ENCODE assay signal across 14 mouse cellular contexts in the genomic region with DNA sequence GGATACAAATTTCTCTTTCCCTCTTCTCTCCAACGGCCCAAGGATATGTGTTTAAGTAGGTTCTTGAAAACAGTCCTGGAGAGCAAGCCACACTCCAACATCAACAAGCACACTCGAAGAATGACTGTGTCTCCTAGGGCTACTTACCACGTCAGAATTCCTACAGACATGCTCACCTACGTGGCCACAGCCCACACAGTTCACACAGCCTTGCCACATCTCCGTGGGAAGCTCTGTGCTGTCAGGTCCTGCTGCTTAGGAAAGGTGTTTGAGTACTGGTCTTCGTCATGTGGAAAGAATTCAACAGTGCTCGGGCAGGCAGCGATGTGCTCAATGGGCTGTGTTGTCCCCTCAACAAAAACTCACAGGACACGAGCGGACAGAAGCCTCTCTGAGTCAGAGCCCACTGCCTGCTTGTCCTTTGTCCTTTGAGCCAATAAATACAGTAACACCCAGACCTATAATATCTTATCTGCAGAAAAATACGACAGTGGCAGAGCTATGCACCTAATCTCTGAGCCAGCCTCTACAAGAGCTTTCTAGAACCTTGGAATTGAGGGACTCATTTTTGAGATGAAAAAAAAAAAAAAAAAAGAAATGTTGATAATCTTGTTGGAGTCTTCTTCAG. TPM values are rescaled to one million over a fixed set of nuclear protein-coding genes. Genes with fewer than 3 reads are reported as not detected.
DNase-seq lines count a peak whose midpoint lies in the region; ATAC-seq and TF ChIP-seq lines count a peak whose summit lies in the region.
"Had no signal": no experiment of that assay in that cellular context is flagged by ENCODE, and none has a peak within 500 bp of the region (broad histone marks: within the 10 kb centered on the region; RNA-seq: fewer than 3 reads in every experiment).

No protein-coding gene starts in this region.

- no peaks in the 10 kb centered on the region for H3K27me3 ChIP-seq in heart, embryonic 12.5 days (replicated peaks)
- H3K27me3 ChIP-seq in heart, adult 2 months (ENCODE audit: control insufficient read depth, insufficient read depth, low read length) = no peaks in the 10 kb centered on the region
- no peaks in the 10 kb centered on the region for H3K27me3 ChIP-seq in lung, embryonic 16.5 days (ENCODE audit: control insufficient read depth, insufficient read depth, low read depth, low read length)
- no peaks in the 10 kb centered on the region for H3K27me3 ChIP-seq in neural tube, embryonic 15.5 days (replicated peaks)
- H3K27me3 ChIP-seq: forebrain, embryonic 12.5 days; liver, embryonic 13.5 days had no signal

- H3K4me1 ChIP-seq in heart, embryonic 12.5 days (replicated peaks) = peaks cover 19% of the 10 kb centered on the region
- H3K4me1 ChIP-seq in heart, adult 2 months (ENCODE audit: control insufficient read depth, insufficient read depth, low read length) = peaks cover 5% of the 10 kb centered on the region
- peaks cover 12% of the 10 kb centered on the region for H3K4me1 ChIP-seq in lung, embryonic 16.5 days (replicated peaks; ENCODE audit: control insufficient read depth, insufficient read depth, low read length)
- H3K4me1 ChIP-seq in neural tube, embryonic 15.5 days = no peaks in the 10 kb centered on the region
- H3K4me1 ChIP-seq: forebrain, embryonic 12.5 days had no signal

- H3K36me3 ChIP-seq in heart, embryonic 12.5 days = no peaks in the 10 kb centered on the region
- H3K36me3 ChIP-seq in heart, adult 2 months (ENCODE audit: control insufficient read depth, insufficient read depth, low read length) = no peaks in the 10 kb centered on the region
- H3K36me3 ChIP-seq in lung, embryonic 16.5 days (ENCODE audit: control insufficient read depth, insufficient read depth, low read length) = no peaks in the 10 kb centered on the region
- no peaks in the 10 kb centered on the region for H3K36me3 ChIP-seq in neural tube, embryonic 15.5 days
- H3K36me3 ChIP-seq: forebrain, embryonic 12.5 days; liver, embryonic 13.5 days had no signal

- no peak overlapping the region for H3K4me3 ChIP-seq in heart, embryonic 12.5 days
- no peak overlapping the region for H3K4me3 ChIP-seq in heart, adult 2 months
- no peak overlapping the region for H3K4me3 ChIP-seq in lung, embryonic 16.5 days (ENCODE audit: low read length)
- H3K4me3 ChIP-seq in neural tube, embryonic 15.5 days (replicated peaks) = no peak overlapping the region
- H3K4me3 ChIP-seq: forebrain, embryonic 12.5 days; liver, embryonic 13.5 days had no signal

- ATAC-seq in heart, embryonic 12.5 days (ENCODE audit: insufficient number of reproducible peaks, low FRiP score) = no peak
- peak; percentile 74 for ATAC-seq in lung, embryonic 16.5 days (ENCODE audit: low read depth)
- no peak for ATAC-seq in neural tube, embryonic 15.5 days (ENCODE audit: low FRiP score)

- no peak for DNase-seq in heart, adult 2 months
- DNase-seq in 3134 (ENCODE audit: extremely low read depth, insufficient read length, low spot score) = peak; percentile 53
- DNase-seq in fat pad, adult 2 months (ENCODE audit: extremely low read depth, low read depth, low spot score) = peak; percentile 99
- DNase-seq in adrenal gland, postnatal 36 days = no peak
- DNase-seq in right cerebral cortex, postnatal 25 days = no peak
- DNase-seq: cerebellum, postnatal 10 days; kidney, adult 11 months; kidney, postnatal 4 days; liver, embryonic 13.5 days had no signal

- no peak for TF ChIP-seq CTCF in heart, adult 2 months (IDR thresholded peaks at IDR 0.05)

- no peaks in the 10 kb centered on the region for H3K79me2 ChIP-seq in heart, adult 2 months (replicated peaks; ENCODE audit: control insufficient read depth, insufficient read depth, low read length)

- TF ChIP-seq POLR2A in heart, adult 2 months (IDR thresholded peaks at IDR 0.05; ENCODE audit: insufficient read depth, low read depth, low read length) = no peak

- peak overlapping the region; percentile 35; the same call in 1 of the 2 replicates for H3K27ac ChIP-seq in heart, embryonic 12.5 days (ENCODE audit: poor library complexity, severe bottlenecking)
- H3K27ac ChIP-seq in heart, adult 2 months = no peak overlapping the region
- H3K27ac ChIP-seq in lung, embryonic 16.5 days (ENCODE audit: low read length) = no peak overlapping the region
- no peak overlapping the region for H3K27ac ChIP-seq in neural tube, embryonic 15.5 days (replicated peaks)
- H3K27ac ChIP-seq: forebrain, embryonic 12.5 days; liver, embryonic 13.5 days had no signal

- peak overlapping the region; percentile 37 for H3K4me2 ChIP-seq in heart, embryonic 12.5 days
- H3K4me2 ChIP-seq in lung, embryonic 16.5 days (ENCODE audit: low read depth, low read length) = no peak overlapping the region
- no peak overlapping the region for H3K4me2 ChIP-seq in neural tube, embryonic 15.5 days
- H3K4me2 ChIP-seq: forebrain, embryonic 12.5 days; liver, embryonic 13.5 days; midbrain, embryonic 11.5 days had no signal

- no peak overlapping the region for H3K9ac ChIP-seq in heart, embryonic 12.5 days
- H3K9ac ChIP-seq in heart, adult 2 months (ENCODE audit: low read depth, low read length) = no peak overlapping the region
- H3K9ac ChIP-seq in lung, embryonic 16.5 days (ENCODE audit: low read length) = no peak overlapping the region
- H3K9ac ChIP-seq in neural tube, embryonic 15.5 days (replicated peaks) = no peak overlapping the region
- H3K9ac ChIP-seq: forebrain, embryonic 12.5 days; liver, embryonic 13.5 days had no signal

- intact Hi-C loops in heart, adult 2 months (cut with DNase I) = loop anchor here (2.0 kb wide), 1 partner anchor 13 kb away; no protein-coding TSS in a partner anchor

- no peaks in the 10 kb centered on the region for H3K9me3 ChIP-seq in heart, embryonic 12.5 days (replicated peaks)
- no peaks in the 10 kb centered on the region for H3K9me3 ChIP-seq in lung, embryonic 16.5 days (ENCODE audit: control insufficient read depth, low read length)
- no peaks in the 10 kb centered on the region for H3K9me3 ChIP-seq in neural tube, embryonic 15.5 days (replicated peaks)
- H3K9me3 ChIP-seq: forebrain, embryonic 12.5 days; liver, embryonic 13.5 days had no signal

- WGBS in heart, embryonic 12.5 days = 22% methylated on average over 11 of the region's 11 CpGs
- WGBS in heart, adult 2 months = 34% methylated on average over 11 of the region's 11 CpGs
- WGBS in lung, embryonic 16.5 days = 39% methylated on average over 11 of the region's 11 CpGs
- WGBS in neural tube, embryonic 15.5 days = 86% methylated on average over 11 of the region's 11 CpGs

- no peak for TF ChIP-seq EP300 in heart, adult 2 months (IDR thresholded peaks at IDR 0.05; ENCODE audit: insufficient read depth, low read depth, low read length)

RNA-seq across cellular contexts. Expression of a gene that starts 25.7 kb away (rescaled TPM):
- polyA plus RNA-seq in heart, embryonic 12.5 days (2016; fragmentation: Nextera tagmentation; extraction: Ambion mirVana) = 52.6 and 57.1 TPM in 2 replicates
- 10 to 100 TPM; 15.8 to 21.4 TPM for total RNA-seq in heart, adult 2 months (2021)
- polyA plus RNA-seq in heart, adult 2 months (2012; rRNA removed) = 24.8 and 25.6 TPM in 2 replicates
- 79.3 and 80.3 TPM in 2 replicates for polyA plus RNA-seq in lung, embryonic 16.5 days (2015; fragmentation: Nextera tagmentation; extraction: Ambion mirVana)
- 28.2 and 31.5 TPM in 2 replicates for polyA plus RNA-seq in neural tube, embryonic 15.5 days (2015; fragmentation: Nextera tagmentation; extraction: Ambion mirVana)
- total RNA-seq in adrenal gland, postnatal 36 days (2021) = 100 to 1,000 TPM in 1 of 2 experiments, 10 to 100 TPM in 1; 77.1 to 100 TPM

Comparison
In these comparisons a context has a peak if more than half of its experiments do, and no peak if none do; other contexts are left out.
1. DNase-seq: peak in 3134 (single experiment) and fat pad, adult 2 months (single experiment); none in heart, adult 2 months (0 of 2), adrenal gland, postnatal 36 days (0 of 2) and right cerebral cortex, postnatal 25 days (single experiment).